Mouse (Mus musculus) forelimb bud, embryonic 11.5 days (tissue): ENCODE measurements at regions not wholly inside any gene's neighbourhood (a gene's known extent, or its start where the extent isn't known, plus 50 kb on each side); places are given as distances from the start of the nearest gene placed in this dataset.

Experiments
- DNase-seq: peaks from one replicate; pipeline ENCODE4 v3.0.0-alpha.2; 2012; ENCODE audit warnings: low read depth, low spot score

- no peak for DNase-seq
Measured at GRCm38 (mm10) chr3:79996803-79997202, 112.5 kb downstream of the Fam198b start.

DNA sequence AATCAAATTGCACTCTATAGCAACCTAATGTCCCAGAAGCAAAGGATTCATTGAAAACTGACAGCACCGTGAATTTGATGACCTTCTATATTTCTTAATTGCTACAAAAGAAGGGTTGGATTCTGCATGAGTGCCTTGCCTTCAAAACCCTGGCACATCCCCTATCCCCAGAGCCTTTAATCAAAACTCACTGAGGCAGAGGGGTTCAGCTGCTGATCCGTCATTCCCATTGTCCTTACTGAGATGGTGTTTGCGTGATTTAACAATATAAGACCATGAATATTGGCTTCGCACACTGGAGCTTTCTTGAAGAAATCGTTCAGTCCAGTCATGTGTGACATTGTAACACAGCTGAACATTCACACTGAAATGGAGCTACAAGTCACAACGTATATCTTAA, 118.0 kb downstream of the Fam198b start:
- DNase-seq = no peak

- DNase-seq = peak; percentile 72
Measured at GRCm38 (mm10) chr3:80003300-80004090, 119.2 kb downstream of the Fam198b start.

- DNase-seq = no peak
Measured at GRCm38 (mm10) chr3:80004556-80004955, 120.2 kb downstream of the Fam198b start.

DNA sequence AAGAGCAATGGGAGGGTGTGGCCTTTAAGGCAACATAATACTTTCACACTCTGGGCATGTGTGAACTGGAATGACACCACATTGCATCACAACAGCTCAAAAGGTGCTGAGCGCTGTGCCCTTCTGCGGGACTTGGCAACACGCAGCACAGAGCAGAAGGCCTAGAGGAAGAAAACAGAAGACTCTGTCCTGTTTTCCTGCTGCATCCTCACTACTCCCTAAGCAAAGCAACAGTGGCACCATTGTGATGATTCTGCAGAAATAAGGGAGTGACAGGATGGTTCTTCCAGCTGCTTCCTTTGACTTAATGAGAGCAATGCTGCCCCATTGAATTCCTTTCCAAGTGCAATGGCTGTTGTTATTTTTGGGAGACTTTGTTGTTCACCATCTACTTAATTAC, 120.6 kb downstream of the Fam198b start:
- DNase-seq = no peak

- no peak for DNase-seq
Measured at GRCm38 (mm10) chr3:80005371-80005770, 121.0 kb downstream of the Fam198b start.

DNA sequence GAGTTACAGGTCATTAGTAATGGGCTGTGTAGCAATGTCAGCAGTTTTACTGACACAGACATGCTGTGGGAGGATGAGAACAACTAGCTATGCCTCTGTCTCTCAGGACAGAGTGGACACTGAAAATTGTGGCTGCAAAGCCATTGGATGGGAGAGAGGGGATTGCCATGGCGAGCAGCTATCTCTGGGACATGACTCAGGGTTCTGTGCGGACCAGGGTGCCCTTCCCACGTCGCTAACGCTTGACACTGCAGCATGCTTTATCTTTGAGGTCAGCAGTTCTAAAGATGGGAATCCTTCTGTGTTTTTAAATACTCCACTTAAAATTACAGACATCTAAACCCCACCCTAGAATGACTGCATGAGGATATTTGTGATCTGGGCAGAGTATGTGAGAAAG, 121.9 kb downstream of the Fam198b start:
- no peak for DNase-seq

DNA sequence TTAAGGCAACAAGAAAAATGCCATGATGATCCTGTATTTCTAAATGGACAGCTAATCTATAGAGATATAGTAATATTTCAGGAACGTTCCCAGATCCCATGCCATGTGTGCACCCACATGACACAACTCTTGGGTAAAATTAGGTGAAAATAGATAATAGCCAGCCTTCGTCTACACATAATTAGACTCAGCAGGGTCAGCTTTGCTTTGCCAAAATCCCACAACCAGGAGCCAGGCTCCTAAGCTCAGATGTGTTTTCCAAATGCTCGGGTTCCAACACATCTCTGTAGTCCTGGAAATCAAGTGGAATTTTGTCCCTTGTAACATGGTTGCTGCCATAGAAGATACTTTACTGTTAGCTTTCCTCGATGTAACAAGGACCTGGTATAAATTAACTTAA, 122.7 kb downstream of the Fam198b start:
- DNase-seq = no peak

- DNase-seq = no peak
Measured at GRCm38 (mm10) chr3:80009275-80009674, 124.9 kb downstream of the Fam198b start.

GRCm38 (mm10) chr3:80025795-80026194, 141.5 kb downstream of the Fam198b start:
- no peak for DNase-seq

DNA sequence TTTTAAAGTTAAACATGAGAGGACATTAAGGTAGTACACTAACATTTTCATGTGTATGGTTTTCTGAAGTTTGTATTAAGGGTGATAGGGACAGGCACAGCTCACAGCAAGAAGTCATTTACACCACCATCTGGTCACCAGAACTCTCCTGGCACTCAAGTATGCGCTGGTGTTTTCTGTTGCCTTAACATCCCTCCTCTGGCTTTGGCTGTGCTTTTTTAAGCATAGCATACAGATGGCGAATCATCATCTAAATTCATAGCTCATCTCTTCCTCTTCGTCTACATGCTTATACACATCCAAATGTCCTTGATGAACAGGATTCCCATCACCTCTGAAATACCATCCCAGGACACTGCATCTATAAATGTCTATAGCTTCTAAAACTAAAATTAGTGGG, 148.7 kb downstream of the Fam198b start:
- peak; percentile 5 for DNase-seq

DNA sequence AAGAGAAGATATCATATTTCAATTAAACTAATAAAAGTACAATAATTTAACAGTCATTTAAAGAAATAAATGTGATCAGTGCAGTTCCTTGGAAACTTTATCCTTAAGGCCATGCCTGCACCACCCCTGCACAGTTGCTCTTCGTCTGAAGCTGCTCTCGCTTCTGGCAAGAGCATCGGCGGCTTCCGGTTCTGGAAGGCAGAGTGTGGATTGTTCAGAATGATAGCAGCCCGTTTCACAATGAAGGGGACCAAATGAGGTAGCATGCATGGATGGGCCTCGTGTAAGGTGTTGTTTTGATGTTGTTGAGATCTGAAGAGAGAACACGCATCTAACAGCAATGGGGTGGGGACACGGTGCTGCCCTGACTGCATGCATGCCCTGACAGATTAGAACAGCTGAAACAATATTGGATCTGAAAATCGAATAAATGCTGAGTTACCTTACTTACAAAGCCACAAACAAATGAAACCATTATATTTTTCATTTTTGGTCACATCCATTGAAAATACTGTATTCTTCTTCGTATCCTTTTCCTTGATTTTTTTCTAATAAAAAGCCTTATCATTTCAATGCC, 154.3 kb downstream of the Fam198b start:
- DNase-seq = no peak

DNA sequence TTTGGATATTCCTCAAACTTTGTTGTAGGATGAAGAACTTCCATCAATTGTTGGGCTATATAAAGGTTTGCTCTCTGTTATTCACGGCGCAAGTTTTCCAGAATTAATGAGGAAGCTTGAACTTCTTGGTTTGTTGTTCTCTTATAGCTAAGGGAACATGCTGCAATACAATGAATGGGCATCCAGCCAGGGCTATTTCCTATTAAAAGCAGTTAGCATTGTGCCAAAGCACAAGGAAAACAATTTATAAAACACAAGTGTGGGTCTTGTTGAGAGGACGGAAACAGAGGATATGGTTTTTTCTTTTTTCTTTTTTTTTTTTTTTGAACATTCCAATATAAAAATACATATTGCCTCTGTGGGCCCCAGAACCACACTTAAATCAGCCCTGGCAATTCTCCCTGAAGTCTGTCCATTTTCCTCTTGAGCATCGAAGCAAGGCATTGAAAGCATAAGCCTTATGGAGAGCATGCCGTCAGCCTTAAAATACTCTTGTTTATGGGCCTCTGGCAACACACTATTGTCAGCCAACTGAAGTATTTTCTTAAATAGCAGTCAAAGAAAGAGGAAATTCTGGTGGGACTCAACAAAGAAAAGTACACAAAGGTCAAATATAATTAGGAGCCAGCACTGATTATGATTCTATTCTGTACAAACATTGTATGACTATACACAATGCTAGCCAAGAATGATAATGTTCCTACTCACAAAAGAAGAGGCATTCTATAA, 158.6 kb downstream of the Fam198b start:
- no peak for DNase-seq

DNA sequence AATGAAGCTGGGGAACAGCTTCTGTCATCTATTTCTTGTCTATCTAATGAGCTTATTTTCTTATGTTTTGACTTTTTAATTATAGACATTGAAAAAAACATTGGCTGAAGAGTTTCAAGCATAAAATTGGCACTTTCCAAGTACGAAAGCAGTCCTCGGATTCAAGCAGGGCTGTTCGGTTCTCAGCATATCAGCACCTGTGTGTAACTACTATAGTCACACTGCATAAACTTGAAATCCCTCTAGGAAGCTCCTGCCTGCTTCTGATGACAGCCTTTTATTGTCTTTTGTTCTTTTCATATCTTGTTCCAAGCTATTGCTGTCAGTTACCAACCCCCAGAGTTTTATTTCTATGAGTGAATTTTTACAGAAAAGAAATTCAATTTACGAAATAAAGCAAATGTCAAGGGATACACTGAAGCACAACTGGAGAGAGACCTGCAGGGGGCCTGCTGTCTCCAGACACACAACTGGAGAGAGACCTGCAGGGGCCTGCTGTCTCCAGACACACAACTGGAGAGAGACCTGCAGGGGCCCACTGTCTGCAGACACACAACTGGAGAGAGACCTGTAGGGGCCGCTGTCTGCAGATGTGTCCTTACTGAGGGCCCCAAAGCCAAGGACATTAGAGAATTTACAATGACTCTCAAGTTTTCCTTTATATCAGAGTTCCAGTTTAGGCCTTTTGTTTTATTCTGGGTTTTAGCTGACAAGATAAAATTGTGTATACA, 165.3 kb downstream of the Fam198b start:
- DNase-seq = no peak

DNA sequence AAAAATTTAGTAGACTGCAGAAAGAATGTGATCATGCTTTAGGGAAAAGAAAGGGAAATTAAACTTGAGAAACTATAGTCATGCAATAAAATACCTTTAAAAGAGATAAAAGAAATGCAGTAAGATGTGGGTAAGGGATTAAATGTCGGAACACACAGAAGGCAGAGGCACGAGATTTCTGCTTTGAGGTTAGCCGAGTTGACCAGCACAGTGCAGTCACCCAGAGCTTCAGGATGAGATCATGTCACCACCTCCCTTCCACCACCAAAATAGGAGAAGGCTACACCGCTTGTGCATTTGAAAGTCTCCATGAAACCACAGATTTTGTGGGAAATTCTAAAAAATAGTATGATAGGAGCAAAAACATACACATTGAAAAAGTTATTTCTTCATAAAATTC, 166.6 kb downstream of the Fam198b start:
- no peak for DNase-seq

DNA sequence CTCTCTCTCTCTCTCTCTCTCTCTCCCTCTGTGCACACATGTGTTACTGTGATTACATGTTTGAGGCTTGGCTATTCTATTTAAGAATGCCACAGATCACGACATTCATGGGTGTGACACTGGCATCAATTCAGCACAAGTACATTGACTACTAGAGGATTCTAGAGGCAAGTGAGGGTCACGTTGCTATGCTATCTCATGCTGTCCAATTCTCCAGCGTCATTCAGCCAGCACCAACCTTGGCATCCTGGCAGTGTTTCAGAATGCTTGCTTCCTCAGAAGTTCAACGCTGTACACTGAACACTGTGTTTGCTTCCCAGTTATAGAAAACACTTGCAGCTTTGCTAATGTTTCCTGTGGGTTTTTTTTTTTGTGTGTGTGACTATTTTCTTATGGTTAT, 167.6 kb downstream of the Fam198b start:
- DNase-seq = no peak

DNA sequence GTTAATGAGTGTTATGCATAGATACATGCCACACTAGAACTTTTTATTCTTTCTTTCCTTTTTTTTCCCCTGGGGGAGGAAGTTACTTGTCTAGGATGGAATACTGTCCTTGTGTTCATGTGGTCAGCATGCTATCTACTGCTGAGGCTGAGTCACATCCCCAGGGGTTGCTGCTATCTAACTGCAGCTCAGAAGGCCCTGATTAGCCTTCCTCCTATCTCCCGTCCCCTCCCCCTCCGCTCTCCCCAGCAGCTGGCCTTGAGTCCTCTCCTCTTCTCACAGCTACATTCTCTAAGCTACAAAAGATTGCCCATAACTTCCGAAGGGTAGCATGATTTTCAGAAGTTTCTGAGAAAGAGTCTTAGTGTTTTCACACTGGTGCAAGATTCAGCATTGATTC, 168.5 kb downstream of the Fam198b start:
- DNase-seq = no peak

GRCm38 (mm10) chr3:80053435-80053834, 169.1 kb downstream of the Fam198b start:
- no peak for DNase-seq

- no peak for DNase-seq
Measured at GRCm38 (mm10) chr3:80056636-80057350, 172.5 kb downstream of the Fam198b start.

- DNase-seq = no peak
Measured at GRCm38 (mm10) chr3:80058722-80059121, 174.4 kb downstream of the Fam198b start.

DNA sequence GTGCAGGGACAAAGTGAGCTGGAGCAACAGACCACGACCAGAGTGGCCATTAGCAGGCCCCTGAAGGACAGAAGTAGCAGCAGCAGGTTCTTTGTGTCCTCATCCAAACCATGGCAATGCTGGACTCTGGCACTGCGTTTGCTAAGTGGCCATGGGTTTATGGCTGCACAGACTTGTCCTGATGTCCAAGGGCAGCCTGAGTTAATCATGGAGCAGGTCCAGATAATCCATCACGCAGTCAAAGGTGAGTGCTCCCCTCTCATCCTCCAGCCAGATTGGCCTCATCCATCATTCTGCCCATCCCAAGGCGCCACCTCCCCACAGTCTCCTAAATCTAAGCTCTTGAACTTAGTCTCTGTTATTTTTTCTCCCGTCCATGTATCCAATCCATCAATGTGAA, 186.4 kb downstream of the Fam198b start:
- no peak for DNase-seq
